Mouse (Mus musculus) liver, embryonic 16.5 days (tissue): ENCODE measurements around the gene Eef1akmt3. TPM values are rescaled to one million over a fixed set of nuclear protein-coding genes. Genes with fewer than 3 reads are reported as not detected.

ENCODE experiments used
- ATAC-seq: fragments of 200-750 bp; cut with Nextera tagmentation; 2 replicates; pipeline ENCODE4 v1.8.0; 2017; ENCODE audit warnings: low read depth, mild to moderate bottlenecking, moderate number of reproducible peaks, moderate library complexity
- H3K27ac ChIP-seq: fragments of 300-500 bp; sonication (generic); 2 replicates; pipeline ENCODE4 v1.5.1; 2014; ENCODE audit warnings: mild to moderate bottlenecking, low read length
- H3K27me3 ChIP-seq: fragments of 300-500 bp; sonication (generic); 2 replicates; pipeline ENCODE4 v1.6.1; 2014; ENCODE audit warnings: low read depth, low read length, mixed read lengths; ENCODE audit not compliant: control insufficient read depth, insufficient read depth
- H3K36me3 ChIP-seq: fragments of 300-500 bp; sonication (generic); 2 replicates; pipeline ENCODE4 v1.6.1; 2014; ENCODE audit warnings: mild to moderate bottlenecking; ENCODE audit not compliant: control insufficient read depth, insufficient read depth
- H3K4me1 ChIP-seq: fragments of 300-500 bp; sonication (generic); 2 replicates; pipeline ENCODE4 v1.6.1; 2014; ENCODE audit warnings: low read depth, low read length, mixed read lengths; ENCODE audit not compliant: control insufficient read depth
- H3K4me2 ChIP-seq: fragments of 300-500 bp; sonication (generic); 2 replicates; pipeline ENCODE4 v1.6.1; 2014; ENCODE audit warnings: low read depth, low read length, mixed read lengths
- H3K4me3 ChIP-seq: fragments of 300-500 bp; sonication (generic); 2 replicates; pipeline ENCODE4 v1.5.1; 2014; ENCODE audit warnings: low read depth, mild to moderate bottlenecking, low read length
- H3K9ac ChIP-seq: fragments of 300-500 bp; sonication (generic); 2 replicates; pipeline ENCODE4 v1.6.1; 2014; ENCODE audit warnings: low read depth, low read length
- H3K9me3 ChIP-seq: fragments of 300-500 bp; sonication (generic); replicated peaks from 2 replicates; pipeline ENCODE4 v1.6.1; 2016; ENCODE audit warnings: low read length; ENCODE audit not compliant: control insufficient read depth
- WGBS: fragments of 180-500 bp; shearing (Covaris S2); extraction: QIAGEN DNeasy Blood & Tissue Kit; methylation state at CpG from one replicate; pipeline ENCODE4 v1.1.7; 2014; ENCODE audit not compliant: insufficient replicate concordance; 5-methylcytosine and 5-hydroxymethylcytosine counted together
- microRNA counts: library from miRNA; unstranded; fragments of <30 nt; microRNA quantifications from one replicate; lab custom pipeline; 2016
- microRNA-seq: library from miRNA; unstranded; fragments of <30 nt; microRNA quantifications from one replicate; pipeline ENCODE4, GENCODE M21; 2016
- polyA plus RNA-seq: library from polyadenylated mRNA; unstranded; fragments of >200 nt; fragmentation: Nextera tagmentation; extraction: Ambion mirVana; gene quantifications from 2 replicates; pipeline ENCODE4 v1.2.1, GENCODE M21; 2015

Gene Eef1akmt3
- polyA plus RNA-seq, 1 experiment from 2014 or later: 0.21 TPM

- no peaks in the 10 kb centered on the region for H3K27me3 ChIP-seq
- ATAC-seq: no peak
- H3K4me2 ChIP-seq: no peak overlapping the region
- no peak overlapping the region for H3K9ac ChIP-seq
- 76% methylated on average over 4 of the region's 4 CpGs for WGBS
- H3K4me3 ChIP-seq: no peak overlapping the region
- no peaks in the 10 kb centered on the region for H3K9me3 ChIP-seq
- no peak overlapping the region for H3K27ac ChIP-seq
- H3K36me3 ChIP-seq: no peaks in the 10 kb centered on the region
- H3K4me1 ChIP-seq: peaks cover 73% of the 10 kb centered on the region
These were observed 56.2 kb downstream of the Eef1akmt3 start for GRCm38 (mm10) chr10:126985127-126985526.

- Histone ChIP-seq H3K36me3 (no peaks in the 10 kb centered on the region), H3K9me3 (no peaks in the 10 kb centered on the region), H3K27ac (no peak overlapping the region), H3K4me1 (peaks cover 76% of the 10 kb centered on the region), H3K4me3 (no peak overlapping the region), H3K27me3 (no peaks in the 10 kb centered on the region), H3K4me2 (no peak overlapping the region), H3K9ac (no peak overlapping the region)
- 52% methylated on average over 5 of the region's 5 CpGs for WGBS
- ATAC-seq: no peak
These were observed 56.9 kb downstream of the Eef1akmt3 start for GRCm38 (mm10) chr10:126984189-126985004.

- Histone ChIP-seq H3K27me3 (no peaks in the 10 kb centered on the region), H3K4me3 (no peak overlapping the region), H3K36me3 (no peaks in the 10 kb centered on the region), H3K4me1 (peaks cover 73% of the 10 kb centered on the region), H3K9ac (no peak overlapping the region), H3K27ac (no peak overlapping the region), H3K4me2 (no peak overlapping the region), H3K9me3 (no peaks in the 10 kb centered on the region)
- no peak for ATAC-seq
- WGBS: 67% methylated on average over 14 of the region's 14 CpGs
These were observed 58.1 kb downstream of the Eef1akmt3 start for GRCm38 (mm10) chr10:126983193-126983725.

- H3K4me2 ChIP-seq: peak overlapping the region; percentile 10; the same call in 1 of the 2 replicates
- 53% methylated on average over 3 of the region's 3 CpGs for WGBS
- H3K9ac ChIP-seq: no peak overlapping the region
- peaks cover 67% of the 10 kb centered on the region for H3K4me1 ChIP-seq
- H3K4me3 ChIP-seq: no peak overlapping the region
- no peaks in the 10 kb centered on the region for H3K9me3 ChIP-seq
- no peaks in the 10 kb centered on the region for H3K36me3 ChIP-seq
- ATAC-seq: no peak
- H3K27me3 ChIP-seq: no peaks in the 10 kb centered on the region
- no peak overlapping the region for H3K27ac ChIP-seq
These were observed 59.6 kb downstream of the Eef1akmt3 start for GRCm38 (mm10) chr10:126981746-126982145.

MicroRNAs within 50 kb of the gene (microRNA counts, 519-probe panel; counts per million panel counts)
- 2,274 counts per million, percentile 45 among the panel's probes with 10 or more counts for microRNA mmu-miR-26a (lab: Ali Mortazavi, UCI)
- microRNA mmu-miR-546 (lab: Ali Mortazavi, UCI): 60.7 counts per million

Small RNA genes within 50 kb of the gene (microRNA-seq; reads per million reads assigned to microRNA genes)
- 56.6 reads per million, percentile 49 among the genes with 10 or more reads in this experiment for gene Mir26a-2
- not detected for gene Mir546

Other genes with a start within 250 kb of the Eef1akmt3 start
- 5.5 and 6.0 TPM in 2 replicates for gene Atp23, start 140.2 kb downstream of the Eef1akmt3 start, polyA plus RNA-seq
- gene Ctdsp2, start 62.8 kb downstream of the Eef1akmt3 start, polyA plus RNA-seq: 11.1 and 12.2 TPM in 2 replicates
- gene Avil, start 40.8 kb downstream of the Eef1akmt3 start, polyA plus RNA-seq: 0.09 TPM in 1 of 2 replicates, not detected in the other
- 37.1 and 40.1 TPM in 2 replicates for gene Tsfm, start 10.7 kb downstream of the Eef1akmt3 start, polyA plus RNA-seq
- 13.4 and 13.5 TPM in 2 replicates for gene Mettl1, start 99 bp downstream of the Eef1akmt3 start, polyA plus RNA-seq
- gene Cyp27b1, start 6.7 kb upstream of the Eef1akmt3 start, polyA plus RNA-seq: 0.04 TPM in 1 of 2 replicates, not detected in the other
- not detected in 2 replicates for gene March9, start 18.7 kb upstream of the Eef1akmt3 start, polyA plus RNA-seq
- 293 and 317 TPM in 2 replicates for gene Cdk4, start 22.0 kb upstream of the Eef1akmt3 start, polyA plus RNA-seq
- 87.4 and 96.7 TPM in 2 replicates for gene Tspan31, start 28.8 kb upstream of the Eef1akmt3 start, polyA plus RNA-seq
- 0.71 and 1.2 TPM in 2 replicates for gene Agap2, start 33.8 kb upstream of the Eef1akmt3 start, polyA plus RNA-seq
- gene Os9, start 79.6 kb upstream of the Eef1akmt3 start, polyA plus RNA-seq: 58.9 and 65.6 TPM in 2 replicates
- 18.7 and 24.3 TPM in 2 replicates for gene B4galnt1, start 123.7 kb upstream of the Eef1akmt3 start, polyA plus RNA-seq
- gene Slc26a10, start 139.1 kb upstream of the Eef1akmt3 start, polyA plus RNA-seq: 2.2 and 2.7 TPM in 2 replicates
- gene Arhgef25, start 148.6 kb upstream of the Eef1akmt3 start, polyA plus RNA-seq: 4.8 and 5.7 TPM in 2 replicates
- gene Dtx3, start 154.2 kb upstream of the Eef1akmt3 start, polyA plus RNA-seq: 13.4 and 14.8 TPM in 2 replicates
- gene Pip4k2c, start 170.1 kb upstream of the Eef1akmt3 start, polyA plus RNA-seq: 39.1 and 40.1 TPM in 2 replicates
- 0.09 and 0.11 TPM in 2 replicates for gene Kif5a, start 221.8 kb upstream of the Eef1akmt3 start, polyA plus RNA-seq
- 65.9 TPM in 2 replicates for gene Dctn2, start 224.9 kb upstream of the Eef1akmt3 start, polyA plus RNA-seq
- gene Mbd6, start 247.5 kb upstream of the Eef1akmt3 start, polyA plus RNA-seq: 5.7 and 6.5 TPM in 2 replicates